Mouse (Mus musculus) colon, adult 2 months (tissue): ENCODE results near the gene Dyrk1a. TPM values are rescaled to one million over a fixed set of nuclear protein-coding genes. Genes with fewer than 3 reads are reported as not detected.

Source experiments
- polyA plus RNA-seq: library from polyadenylated mRNA; depleted of rRNA; stranded (reverse); fragments of >200 nt; gene quantifications from 2 replicates; pipeline ENCODE4 v1.2.3, GENCODE M21; 2012; rRNA removed

The Dyrk1a gene
- 25.1 and 27.9 TPM in 2 replicates for polyA plus RNA-seq

GRCm38 (mm10) chr16:94569229-94570176 lies at the start of gene Dyrk1a:
Gene Dyrk1a, plus strand, starts transcription at chr16:94570010.

GRCm38 (mm10) chr16:94526344-94527151 lies 43.3 kb upstream of the Dyrk1a start, which contains the start of gene Vps26c:
Gene Vps26c, minus strand, starts transcription at chr16:94526830.

Other genes with a start within 250 kb of the Dyrk1a start
- gene Ripply3, start 241.6 kb upstream of the Dyrk1a start, polyA plus RNA-seq, result 0.81 and 1.2 TPM in 2 replicates
- gene Ttc3, start 199.4 kb upstream of the Dyrk1a start, polyA plus RNA-seq, result 16.9 and 24.6 TPM in 2 replicates
- 17.3 and 18.0 TPM in 2 replicates for gene Pigp, start 198.2 kb upstream of the Dyrk1a start, polyA plus RNA-seq
- gene Vps26c, start 43.2 kb upstream of the Dyrk1a start, polyA plus RNA-seq, result 25.2 and 26.8 TPM in 2 replicates